Mouse (Mus musculus) stomach, postnatal 0 days (tissue): ENCODE data around the gene Gga1.

Source experiments
- CTCF ChIP-seq: IDR thresholded peaks from 2 replicates; pipeline ENCODE4 v1.5.1; 2016; ENCODE audit warnings: antibody characterized with exemption, low read depth, mild to moderate bottlenecking, moderate library complexity
- EP300 ChIP-seq: optimal IDR thresholded peaks from 2 replicates; pipeline ENCODE3; 2016; ENCODE audit warnings: antibody characterized with exemption

GRCm38 (mm10) chr15:78922700-78923099 lies 45.7 kb downstream of the Gga1 start:
- TF ChIP-seq CTCF (peak; percentile 19; the same call in 1 of the 2 replicates), EP300 (no peak)
